Mouse (Mus musculus): Measurements from ENCODE around the gene Cabp2. TPM values are rescaled to one million over a fixed set of nuclear protein-coding genes. Genes with fewer than 3 reads are reported as not detected.

Gene Cabp2
- polyA plus RNA-seq, 1 experiment = not detected

DNA sequence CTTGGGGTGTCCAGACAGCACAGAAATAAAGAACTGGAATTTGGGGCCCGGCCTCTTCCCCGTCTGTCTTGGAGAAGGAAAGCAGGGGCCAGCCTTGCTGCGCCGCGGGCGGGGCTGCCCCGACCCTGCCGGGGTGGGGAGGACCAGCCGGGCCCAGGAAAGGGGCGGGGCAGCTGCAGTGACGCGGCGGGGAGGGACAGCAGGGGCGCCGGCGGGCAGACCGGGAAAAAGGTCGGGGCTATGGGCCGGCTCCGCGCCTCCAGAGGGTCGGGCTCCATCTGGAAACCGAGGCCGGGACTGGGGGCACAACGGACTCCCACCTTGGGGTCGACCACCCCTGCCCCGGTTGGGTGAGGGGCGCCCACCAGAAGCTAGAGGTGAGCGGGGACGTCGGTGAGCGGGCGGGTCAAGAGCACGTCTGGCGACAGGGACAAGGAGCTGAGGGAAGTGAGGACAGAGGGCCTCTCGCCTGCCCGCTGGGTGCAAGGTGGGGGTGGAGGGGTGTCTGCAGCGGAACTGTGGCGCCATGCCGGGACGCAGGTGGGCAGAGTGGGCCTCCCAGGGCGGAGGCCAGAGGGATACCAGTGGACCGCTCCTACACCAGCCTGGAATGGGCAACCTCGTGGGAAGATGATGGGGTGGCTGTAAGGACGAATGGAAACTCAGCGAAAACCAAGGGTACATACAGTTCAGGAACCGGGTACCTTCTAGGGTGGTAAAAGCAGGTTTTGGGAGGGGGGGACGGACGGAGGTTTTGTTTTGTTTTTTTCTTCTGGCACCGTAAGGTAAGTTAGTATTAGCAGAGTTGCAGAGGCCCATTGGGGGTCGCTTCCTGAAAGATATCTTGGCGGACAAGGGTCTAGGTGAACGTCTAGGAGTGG is 18.7 kb downstream of the Cabp2 start, which contains the start of gene Pitpnm1:
Gene Pitpnm1, plus strand, starts transcription at position 162 of the 881 bp plus-strand sequence.
- TF ChIP-seq POLR2A (IDR thresholded peaks at IDR 0.05; ENCODE audit: low read depth, low read length) (no peak), CTCF (IDR thresholded peaks at IDR 0.05; ENCODE audit: borderline replicate concordance, insufficient read depth, low read length) (no peak)
- H3K4me1 ChIP-seq (ENCODE audit: control insufficient read depth, insufficient read depth, low read length) = peaks cover 5% of the 10 kb centered on the region; the same call in 1 of the 2 replicates
- peak within 1 kb of the TSS; percentile 23 for H3K27ac ChIP-seq (ENCODE audit: insufficient read depth, low read length)
- peak within 1 kb of the TSS; percentile 55 for H3K4me3 ChIP-seq (ENCODE audit: insufficient read depth, low read length)

DNA sequence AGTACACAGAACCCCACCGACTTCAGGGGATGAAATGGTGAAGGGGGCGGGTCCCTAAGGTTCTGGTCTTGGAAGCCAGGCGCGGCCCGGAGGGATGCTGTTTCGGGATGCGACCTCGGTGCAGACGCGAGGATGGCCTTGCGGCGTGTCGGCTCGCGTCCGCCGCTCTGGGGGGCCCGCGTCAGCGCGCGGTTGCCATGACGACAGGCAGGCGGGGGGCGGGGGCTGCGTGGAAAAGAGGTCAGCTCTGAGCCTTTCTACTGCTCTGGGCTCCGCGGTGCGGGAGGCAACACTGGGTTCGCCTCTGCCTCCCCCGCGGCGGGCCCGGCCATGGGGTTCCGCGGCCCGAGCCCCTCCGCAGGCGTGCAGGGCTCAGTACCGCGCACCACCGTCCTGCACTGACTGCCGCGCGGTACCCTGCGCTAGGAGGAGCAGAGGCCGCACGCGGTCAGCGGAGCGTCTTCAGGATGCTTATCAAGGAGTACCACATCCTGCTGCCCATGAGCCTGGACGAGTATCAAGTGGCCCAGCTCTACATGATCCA is 19.4 kb downstream of the Cabp2 start:
- no peak for TF ChIP-seq POLR2A (IDR thresholded peaks at IDR 0.05; ENCODE audit: low read depth, low read length)
- no peak for TF ChIP-seq CTCF (IDR thresholded peaks at IDR 0.05; ENCODE audit: borderline replicate concordance, insufficient read depth, low read length)
- H3K4me1 ChIP-seq (ENCODE audit: control insufficient read depth, insufficient read depth, low read length) = peaks cover 5% of the 10 kb centered on the region; the same call in 1 of the 2 replicates
- H3K4me3 ChIP-seq (ENCODE audit: insufficient read depth, low read length) = peak overlapping the region; percentile 55
- no peak overlapping the region for H3K27ac ChIP-seq (ENCODE audit: insufficient read depth, low read length)

DNA sequence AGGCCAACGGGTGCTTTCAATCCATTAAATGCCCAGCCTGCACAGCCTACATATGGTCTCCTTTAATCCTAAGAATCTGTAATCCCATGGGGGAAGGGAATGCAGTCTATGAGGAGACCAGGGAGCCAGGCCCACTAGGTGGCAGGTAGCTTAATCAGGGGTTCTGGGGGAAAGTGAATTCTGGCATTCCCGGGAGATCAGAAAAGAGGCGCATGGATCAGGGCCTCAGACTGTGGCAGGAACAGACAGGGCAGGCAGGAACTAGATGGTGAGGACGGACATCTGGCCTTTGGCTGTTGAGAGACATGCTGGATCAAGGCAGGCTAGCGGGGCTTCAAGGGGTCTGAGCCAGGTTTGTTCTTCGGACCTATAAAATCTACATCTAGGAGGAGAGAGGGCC is 20.1 kb downstream of the Cabp2 start:
- H3K4me3 ChIP-seq (ENCODE audit: insufficient read depth, low read length) = no peak overlapping the region
- H3K27ac ChIP-seq (ENCODE audit: insufficient read depth, low read length) = no peak overlapping the region
- TF ChIP-seq CTCF (IDR thresholded peaks at IDR 0.05; ENCODE audit: borderline replicate concordance, insufficient read depth, low read length) = no peak
- TF ChIP-seq POLR2A (IDR thresholded peaks at IDR 0.05; ENCODE audit: low read depth, low read length) = no peak
- H3K4me1 ChIP-seq (ENCODE audit: control insufficient read depth, insufficient read depth, low read length) = peaks cover 5% of the 10 kb centered on the region; the same call in 1 of the 2 replicates

DNA sequence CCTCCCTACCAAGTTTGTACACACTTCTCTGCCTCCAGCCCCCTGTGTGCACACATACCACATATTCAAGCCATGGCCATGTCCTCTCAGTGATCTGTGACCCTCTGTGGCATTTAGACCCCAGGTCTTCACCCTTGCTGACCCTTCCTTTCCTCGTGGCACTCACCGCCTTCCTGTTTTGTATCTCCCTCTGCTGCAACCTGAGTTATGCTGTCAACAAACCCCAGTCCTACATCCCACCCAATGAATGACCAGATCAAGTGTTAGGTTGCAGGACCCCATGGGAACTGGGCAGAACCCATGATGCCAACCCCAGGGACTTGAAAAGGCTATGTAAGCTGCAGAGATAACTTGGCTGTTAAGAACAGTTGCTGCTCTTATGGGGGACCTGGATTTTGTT is 20.7 kb downstream of the Cabp2 start:
- Histone ChIP-seq H3K27ac (ENCODE audit: insufficient read depth, low read length) (no peak overlapping the region), H3K4me3 (ENCODE audit: insufficient read depth, low read length) (no peak overlapping the region), H3K4me1 (ENCODE audit: control insufficient read depth, insufficient read depth, low read length) (peaks cover 5% of the 10 kb centered on the region; the same call in 1 of the 2 replicates)
- no peak for TF ChIP-seq CTCF (IDR thresholded peaks at IDR 0.05; ENCODE audit: borderline replicate concordance, insufficient read depth, low read length)
- no peak for TF ChIP-seq POLR2A (IDR thresholded peaks at IDR 0.05; ENCODE audit: low read depth, low read length)

DNA sequence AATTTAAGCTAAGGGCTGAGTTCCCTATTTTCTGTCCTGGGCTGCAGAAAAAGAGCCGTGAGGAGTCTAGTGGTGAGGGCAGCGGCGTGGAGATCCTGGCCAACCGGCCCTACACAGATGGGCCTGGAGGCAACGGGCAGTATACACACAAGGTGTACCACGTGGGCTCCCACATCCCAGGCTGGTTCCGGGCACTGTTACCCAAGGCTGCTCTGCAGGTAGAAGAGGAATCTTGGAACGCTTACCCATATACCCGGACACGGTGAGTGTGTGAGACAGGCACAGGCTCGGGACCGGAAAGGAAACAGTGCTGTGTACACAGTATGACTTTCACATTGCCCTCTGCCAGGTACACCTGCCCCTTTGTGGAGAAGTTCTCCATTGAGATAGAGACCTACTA is 21.2 kb downstream of the Cabp2 start:
- H3K4me3 ChIP-seq (ENCODE audit: insufficient read depth, low read length) = no peak overlapping the region
- no peak overlapping the region for H3K27ac ChIP-seq (ENCODE audit: insufficient read depth, low read length)
- H3K4me1 ChIP-seq (ENCODE audit: control insufficient read depth, insufficient read depth, low read length) = peaks cover 5% of the 10 kb centered on the region; the same call in 1 of the 2 replicates
- no peak for TF ChIP-seq CTCF (IDR thresholded peaks at IDR 0.05; ENCODE audit: borderline replicate concordance, insufficient read depth, low read length)
- TF ChIP-seq POLR2A (IDR thresholded peaks at IDR 0.05; ENCODE audit: low read depth, low read length) = no peak

DNA sequence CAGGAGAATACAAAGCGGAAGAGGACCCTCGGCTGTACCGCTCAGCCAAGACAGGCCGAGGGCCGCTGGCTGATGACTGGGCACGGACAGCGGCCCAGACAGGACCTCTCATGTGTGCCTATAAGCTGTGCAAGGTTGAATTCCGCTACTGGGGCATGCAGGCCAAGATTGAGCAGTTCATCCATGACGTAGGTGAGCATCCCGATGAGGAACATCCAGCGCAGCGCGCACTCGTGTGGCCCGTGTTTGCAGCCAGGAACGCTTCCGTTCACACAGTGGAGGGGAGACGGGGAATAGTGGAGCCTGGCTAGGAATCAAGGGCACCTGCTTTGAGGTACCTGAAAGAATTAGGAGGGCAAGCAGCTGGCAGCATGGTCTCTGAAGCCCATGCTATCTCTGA is 21.9 kb downstream of the Cabp2 start:
- TF ChIP-seq CTCF (IDR thresholded peaks at IDR 0.05; ENCODE audit: borderline replicate concordance, insufficient read depth, low read length) = no peak
- no peak for TF ChIP-seq POLR2A (IDR thresholded peaks at IDR 0.05; ENCODE audit: low read depth, low read length)
- H3K4me1 ChIP-seq (ENCODE audit: control insufficient read depth, insufficient read depth, low read length) = peaks cover 5% of the 10 kb centered on the region; the same call in 1 of the 2 replicates
- H3K4me3 ChIP-seq (ENCODE audit: insufficient read depth, low read length) = no peak overlapping the region
- no peak overlapping the region for H3K27ac ChIP-seq (ENCODE audit: insufficient read depth, low read length)

DNA sequence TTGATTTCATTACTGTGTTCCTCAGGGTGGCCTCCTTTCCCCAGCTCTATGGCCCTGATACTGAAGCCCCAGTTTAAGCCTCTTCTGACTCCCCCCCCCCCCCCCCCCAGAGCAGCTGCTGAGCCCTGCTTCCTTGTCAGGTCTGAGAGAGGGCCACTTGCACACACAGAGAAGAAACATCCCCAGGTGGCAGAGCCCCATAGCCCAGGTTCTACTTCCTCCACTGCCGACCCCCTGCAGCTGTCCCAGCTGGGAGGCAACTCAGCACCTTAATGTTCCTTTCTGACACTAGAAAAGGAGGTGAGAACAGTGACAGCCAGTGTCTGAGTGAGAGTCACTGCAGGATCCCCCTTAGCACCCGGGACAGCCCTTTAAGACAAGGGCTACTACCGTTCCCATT is 22.4 kb downstream of the Cabp2 start:
- Histone ChIP-seq H3K4me3 (ENCODE audit: insufficient read depth, low read length) (no peak overlapping the region), H3K4me1 (ENCODE audit: control insufficient read depth, insufficient read depth, low read length) (peaks cover 5% of the 10 kb centered on the region; the same call in 1 of the 2 replicates), H3K27ac (ENCODE audit: insufficient read depth, low read length) (no peak overlapping the region)
- no peak for TF ChIP-seq POLR2A (IDR thresholded peaks at IDR 0.05; ENCODE audit: low read depth, low read length)
- no peak for TF ChIP-seq CTCF (IDR thresholded peaks at IDR 0.05; ENCODE audit: borderline replicate concordance, insufficient read depth, low read length)

DNA sequence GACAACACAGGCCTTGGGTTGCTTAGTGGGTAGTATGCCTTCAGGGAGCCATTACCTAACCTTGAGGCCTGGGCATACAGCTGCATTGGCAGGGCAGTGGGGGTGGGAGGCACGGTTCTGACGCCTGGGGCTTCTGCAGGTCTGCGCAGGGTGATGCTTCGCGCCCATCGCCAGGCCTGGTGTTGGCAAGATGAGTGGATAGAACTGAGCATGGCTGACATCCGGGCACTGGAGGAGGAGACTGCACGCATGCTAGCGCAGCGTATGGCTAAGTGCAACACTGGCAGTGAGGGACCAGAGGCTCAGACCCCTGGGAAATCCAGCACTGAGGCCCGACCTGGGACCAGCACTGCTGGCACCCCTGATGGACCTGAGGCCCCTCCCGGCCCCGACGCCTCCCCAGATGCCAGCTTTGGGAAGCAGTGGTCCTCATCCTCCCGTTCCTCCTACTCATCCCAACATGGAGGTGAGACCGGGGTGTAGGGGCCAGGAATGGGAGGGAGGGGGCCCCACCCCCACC is 23.4 kb downstream of the Cabp2 start:
- Histone ChIP-seq H3K4me3 (ENCODE audit: insufficient read depth, low read length) (no peak overlapping the region), H3K27ac (ENCODE audit: insufficient read depth, low read length) (no peak overlapping the region), H3K4me1 (ENCODE audit: control insufficient read depth, insufficient read depth, low read length) (no peaks in the 10 kb centered on the region; the same call in 1 of the 2 replicates)
- no peak for TF ChIP-seq CTCF (IDR thresholded peaks at IDR 0.05; ENCODE audit: borderline replicate concordance, insufficient read depth, low read length)
- no peak for TF ChIP-seq POLR2A (IDR thresholded peaks at IDR 0.05; ENCODE audit: low read depth, low read length)

DNA sequence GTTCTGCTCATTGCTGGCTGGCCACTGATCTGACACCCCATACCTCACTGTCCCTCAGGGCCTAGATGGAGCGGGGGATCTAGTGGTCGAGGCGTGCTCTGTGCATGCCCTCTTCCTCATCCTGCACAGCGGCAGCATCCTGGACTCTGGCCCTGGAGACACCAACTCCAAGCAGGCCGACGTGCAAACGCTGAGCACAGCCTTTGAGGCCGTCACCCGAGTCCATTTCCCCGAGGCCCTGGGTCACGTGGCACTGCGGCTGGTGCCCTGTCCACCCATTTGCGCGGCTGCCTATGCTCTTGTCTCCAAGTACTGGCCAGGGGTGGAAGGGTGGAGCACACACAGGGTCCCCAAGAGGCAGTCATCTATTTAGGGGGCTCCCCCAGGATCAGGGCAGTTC is 25.3 kb downstream of the Cabp2 start:
- Histone ChIP-seq H3K4me1 (ENCODE audit: control insufficient read depth, insufficient read depth, low read length) (no peaks in the 10 kb centered on the region), H3K27ac (ENCODE audit: insufficient read depth, low read length) (no peak overlapping the region), H3K4me3 (ENCODE audit: insufficient read depth, low read length) (no peak overlapping the region)
- no peak for TF ChIP-seq POLR2A (IDR thresholded peaks at IDR 0.05; ENCODE audit: low read depth, low read length)
- no peak for TF ChIP-seq CTCF (IDR thresholded peaks at IDR 0.05; ENCODE audit: borderline replicate concordance, insufficient read depth, low read length)
